Mouse (Mus musculus) retina, postnatal 1 day (tissue): ENCODE data around the gene Ndufb7.
A peak's percentile ranks its signal among the peaks of the same experiment; 100 is the strongest.
"Not testable (repeated sequence)": the region's sequence is repeated elsewhere in the genome, so short reads cannot be mapped to it uniquely, and the experiment has no call there.

Experiments
- DNase-seq: peaks from one replicate; pipeline ENCODE4 v3.0.0-alpha.2; 2012

Ndufb7 gene

DNA sequence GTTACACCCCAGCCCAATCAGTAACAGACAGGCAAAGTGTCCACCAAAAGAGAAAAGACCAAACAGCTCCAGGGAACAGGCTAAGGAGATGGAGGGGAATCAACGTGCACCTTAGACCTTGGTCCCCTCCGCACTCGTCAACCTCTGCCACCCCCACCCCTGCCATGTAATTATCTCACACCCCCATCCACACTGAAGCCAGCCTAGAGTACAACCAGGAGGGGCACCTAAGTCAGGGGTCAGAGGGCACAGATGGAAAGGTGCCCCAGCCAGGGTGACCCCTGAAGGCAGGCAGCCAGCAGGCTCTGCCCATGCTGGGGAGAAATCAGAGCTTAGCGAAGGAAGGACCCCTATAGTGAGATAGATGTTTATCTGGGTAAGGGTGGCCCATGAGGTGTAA is 10.4 kb downstream of the Ndufb7 start:
- no peak for DNase-seq

DNA sequence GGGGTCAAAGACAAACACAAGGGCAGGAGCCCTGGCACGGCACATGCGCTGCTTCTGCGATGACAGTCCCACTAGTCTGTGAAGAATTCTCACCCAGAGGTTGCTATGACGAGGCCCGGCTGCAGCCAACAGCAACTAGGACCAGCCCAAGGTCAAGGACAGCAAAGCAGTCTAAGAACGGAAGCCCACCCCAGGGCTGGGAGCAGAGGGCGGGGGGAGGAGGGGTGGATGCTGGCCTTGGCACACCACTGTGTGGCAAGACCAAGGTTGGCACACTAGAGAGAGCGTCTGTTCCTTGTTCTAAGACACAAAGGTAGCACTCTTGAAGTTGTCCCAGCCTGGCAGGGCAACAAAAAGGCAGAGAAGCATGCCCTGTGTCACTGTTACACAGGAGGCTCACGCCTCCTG is 10.9 kb downstream of the Ndufb7 start:
- no peak for DNase-seq

DNA sequence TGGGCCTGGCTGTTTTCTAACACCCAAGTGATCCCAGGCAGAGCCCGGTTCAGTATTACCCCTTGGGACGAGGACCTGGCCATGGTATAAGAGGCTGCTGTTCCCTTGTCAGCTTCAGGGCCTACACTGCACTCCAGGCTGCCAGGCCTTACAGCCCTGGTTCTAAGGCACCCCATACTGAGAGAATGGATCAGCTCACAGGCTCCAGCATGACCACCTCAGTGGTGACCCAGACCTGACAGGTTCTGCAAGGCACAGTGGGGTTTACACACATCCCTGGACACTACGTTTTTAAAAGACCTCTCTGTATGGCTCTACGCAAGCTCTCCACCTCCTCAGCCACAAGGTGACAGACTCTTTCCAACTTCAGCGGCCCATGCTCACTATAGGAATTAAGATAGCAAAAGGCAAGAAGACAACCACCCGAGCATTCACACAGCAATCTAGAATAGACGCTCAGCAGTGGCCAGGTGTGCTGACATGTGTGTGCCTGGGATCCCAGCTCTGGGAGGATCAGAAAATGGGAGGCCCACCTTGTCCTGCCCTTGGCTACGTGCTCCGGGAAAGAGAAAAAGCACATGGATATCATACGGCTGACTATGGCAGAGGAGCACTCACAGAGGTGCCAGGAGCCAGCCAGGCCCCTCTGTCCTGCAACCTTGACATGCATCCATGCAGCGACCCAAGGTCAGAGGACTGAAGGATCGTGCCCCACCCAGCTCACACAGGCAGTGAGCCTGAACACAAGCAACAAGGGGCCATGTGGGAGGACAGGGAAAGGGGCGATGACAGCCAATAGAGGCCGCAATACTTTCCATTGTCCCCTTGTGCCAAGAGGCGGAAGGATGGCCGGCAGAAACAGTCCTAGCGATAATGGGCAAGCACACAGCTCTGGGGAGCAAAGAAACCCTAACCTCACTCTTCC is 11.9 kb downstream of the Ndufb7 start:
- no peak for DNase-seq

DNA sequence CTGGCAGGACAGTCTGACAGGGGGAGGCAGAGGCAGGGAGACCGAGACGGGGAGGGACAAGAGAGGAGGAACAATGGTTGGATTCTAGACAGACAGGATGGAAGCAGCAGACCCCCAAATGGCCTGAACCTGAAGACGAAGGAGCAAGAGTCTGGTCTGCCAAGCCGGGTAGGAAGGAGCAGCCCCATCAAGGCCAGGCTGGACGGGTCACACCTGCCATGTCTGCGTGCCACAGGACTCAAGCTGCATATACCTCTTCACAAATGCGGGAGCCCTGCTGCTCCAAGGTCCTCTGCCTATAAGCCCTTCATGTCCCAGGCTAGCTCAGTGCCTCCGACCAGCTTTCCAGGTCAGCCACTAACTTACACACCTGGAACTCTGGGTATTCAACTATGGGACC is 13.2 kb downstream of the Ndufb7 start:
- DNase-seq: no peak

DNA sequence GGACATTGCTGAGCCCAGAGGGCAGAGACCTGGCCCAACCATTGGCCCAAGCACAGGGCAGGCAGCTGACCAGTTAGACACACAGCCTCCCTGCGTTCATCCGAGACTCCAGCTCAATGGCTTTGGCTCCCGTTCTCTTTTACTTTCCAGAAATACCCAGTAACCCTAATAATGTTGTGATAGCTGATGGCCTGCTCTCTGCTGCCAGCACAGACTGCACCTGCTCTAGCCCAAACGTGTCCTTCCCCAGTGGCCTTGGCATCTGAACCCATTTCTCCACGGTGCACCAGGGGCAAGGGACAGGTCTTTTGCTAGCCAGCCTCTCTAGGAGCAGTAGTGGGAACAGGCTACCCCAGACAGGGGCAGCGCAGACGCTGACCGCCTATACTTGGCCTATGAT is 14.4 kb downstream of the Ndufb7 start:
- no peak for DNase-seq

DNA sequence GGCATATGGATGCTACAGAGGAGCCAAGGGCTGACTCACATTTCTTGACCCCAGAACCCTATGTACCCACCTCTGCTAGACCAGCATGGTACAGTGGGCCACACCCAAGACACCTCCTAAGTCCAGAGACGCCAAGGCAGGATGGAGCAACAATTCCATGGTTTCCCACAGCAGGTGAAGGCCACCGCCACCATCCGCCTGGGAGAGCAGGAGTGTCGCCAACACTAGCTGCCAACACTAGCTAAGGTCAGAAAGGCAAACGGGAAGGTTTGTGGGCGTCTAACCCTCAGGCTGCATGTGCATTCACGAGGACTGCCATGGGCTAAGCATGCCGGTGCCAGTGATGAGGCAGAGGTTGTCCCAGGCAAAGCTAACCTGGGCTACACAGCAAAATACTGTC is 15.8 kb downstream of the Ndufb7 start:
- no peak for DNase-seq

DNA sequence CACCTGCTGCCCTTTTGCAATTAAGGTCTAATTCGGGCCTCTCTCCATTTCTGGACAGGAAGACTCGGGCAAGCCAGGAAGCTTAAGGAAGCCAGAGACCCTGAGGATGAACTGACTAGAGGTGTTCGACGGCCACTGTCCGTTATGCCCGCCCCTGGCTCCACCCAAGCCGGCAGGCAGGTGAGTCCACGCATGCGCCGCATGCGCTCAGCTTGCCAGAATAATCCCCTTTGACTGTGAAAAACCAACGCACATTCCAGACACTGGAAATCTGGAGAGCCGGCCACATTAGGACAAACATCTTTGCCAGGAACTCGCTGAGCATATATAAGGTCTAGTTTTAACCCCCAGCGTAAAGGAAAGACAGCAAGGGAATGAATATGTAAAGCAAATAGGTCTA is 16.8 kb downstream of the Ndufb7 start:
- DNase-seq: no peak

DNA sequence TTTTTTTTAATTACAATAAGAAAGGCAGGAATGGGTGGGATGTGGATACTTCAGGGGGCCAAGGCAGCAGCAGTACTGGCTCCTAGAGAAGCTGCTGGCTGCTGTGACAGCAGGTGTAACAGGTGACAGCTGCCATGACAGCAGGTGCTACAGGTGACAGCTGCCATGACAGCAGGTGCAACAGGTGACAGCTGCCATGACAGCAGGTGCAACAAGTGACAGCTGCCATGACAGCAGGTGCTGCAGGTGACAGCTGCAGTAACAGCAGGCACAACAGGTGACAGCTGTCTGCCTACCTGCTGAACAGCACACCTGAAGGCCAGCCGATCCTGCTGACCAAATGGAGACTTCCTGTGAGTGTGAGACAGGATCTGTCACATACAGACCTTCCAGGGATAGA is 18.3 kb downstream of the Ndufb7 start:
- peak; percentile 16 for DNase-seq

DNA sequence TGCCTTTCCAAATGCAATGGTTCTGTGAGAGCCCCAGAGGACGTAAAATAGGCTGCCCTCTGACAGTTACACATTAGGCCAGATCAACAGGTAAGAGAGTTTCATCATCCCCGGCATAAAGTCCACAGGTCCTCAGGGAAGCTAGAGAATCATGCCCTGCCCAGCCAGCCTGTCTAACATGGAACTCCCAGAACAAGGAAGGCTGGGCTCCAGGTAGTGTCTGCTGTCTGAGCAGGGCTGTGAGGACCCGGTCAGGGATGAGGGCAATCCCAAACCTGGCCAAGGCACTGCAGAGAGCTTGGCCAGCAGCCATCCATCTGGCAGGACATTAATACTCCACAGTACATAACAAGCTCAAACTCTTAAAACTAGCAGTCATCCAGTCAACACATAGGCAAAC is 18.9 kb downstream of the Ndufb7 start:
- DNase-seq: no peak

DNA sequence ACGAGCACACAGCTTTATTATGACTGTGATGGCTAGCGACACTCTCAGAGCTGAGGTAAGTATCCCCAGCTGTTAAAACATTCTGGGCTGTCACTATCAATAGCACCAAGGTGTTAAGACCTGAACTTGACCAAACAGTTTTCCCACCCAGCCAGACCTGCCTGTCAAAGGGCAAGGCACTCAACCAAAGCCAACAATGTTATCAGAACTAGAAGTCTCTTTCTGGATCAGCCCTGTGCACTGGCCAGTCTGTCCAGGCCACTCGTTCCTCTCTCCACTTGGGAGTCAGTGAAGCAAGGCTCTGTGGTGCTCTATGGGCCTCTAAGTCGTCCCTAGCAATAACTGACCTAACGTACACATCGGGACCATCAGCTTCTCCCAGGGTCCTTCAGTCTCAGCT is 21.2 kb downstream of the Ndufb7 start:
- DNase-seq: no peak

DNA sequence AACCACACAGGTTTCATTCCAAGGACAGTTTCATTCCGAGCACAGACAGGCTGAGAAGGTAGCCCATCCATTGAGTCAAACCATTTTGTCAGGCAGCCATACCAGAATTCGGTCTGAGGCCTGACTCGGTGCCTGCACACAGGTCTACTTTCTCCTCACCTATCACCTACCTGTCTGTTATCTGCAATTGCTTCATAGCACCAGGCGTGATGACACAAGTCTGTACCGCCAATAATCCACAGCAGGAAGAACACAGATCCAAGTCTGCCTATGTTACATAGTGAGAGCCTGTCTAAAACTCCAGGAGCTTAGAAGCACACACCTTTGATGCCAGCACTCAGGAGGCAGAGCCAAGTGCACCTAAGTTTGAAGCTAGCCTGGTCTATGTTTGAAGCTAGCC is 22.4 kb downstream of the Ndufb7 start:
- DNase-seq: no peak

DNA sequence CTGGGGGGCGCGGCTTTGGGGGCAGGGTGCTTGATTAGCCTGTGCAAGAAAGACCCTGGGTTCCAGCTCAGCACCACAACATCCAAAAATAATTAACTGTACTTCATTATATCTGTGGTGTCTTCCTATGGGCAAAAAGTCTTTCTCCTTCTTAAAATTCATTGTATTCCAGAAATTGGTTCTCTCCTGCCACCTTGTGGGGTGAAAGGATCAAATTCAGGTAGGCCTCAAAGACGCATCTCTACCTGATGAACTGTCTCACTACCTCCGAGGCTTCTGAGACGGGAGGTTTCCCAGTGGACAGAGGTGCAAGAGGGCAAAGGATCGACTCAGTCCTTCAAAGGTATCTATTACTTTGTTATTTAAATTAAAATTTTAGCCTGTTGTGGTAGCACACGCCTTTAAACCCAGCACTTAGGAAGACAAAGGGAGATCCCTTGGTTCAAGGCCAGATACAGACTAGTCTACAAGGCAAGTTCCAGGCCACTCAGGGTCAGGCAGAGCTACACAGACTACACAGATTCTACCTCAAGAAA is 24.1 kb downstream of the Ndufb7 start:
- no peak for DNase-seq

DNA sequence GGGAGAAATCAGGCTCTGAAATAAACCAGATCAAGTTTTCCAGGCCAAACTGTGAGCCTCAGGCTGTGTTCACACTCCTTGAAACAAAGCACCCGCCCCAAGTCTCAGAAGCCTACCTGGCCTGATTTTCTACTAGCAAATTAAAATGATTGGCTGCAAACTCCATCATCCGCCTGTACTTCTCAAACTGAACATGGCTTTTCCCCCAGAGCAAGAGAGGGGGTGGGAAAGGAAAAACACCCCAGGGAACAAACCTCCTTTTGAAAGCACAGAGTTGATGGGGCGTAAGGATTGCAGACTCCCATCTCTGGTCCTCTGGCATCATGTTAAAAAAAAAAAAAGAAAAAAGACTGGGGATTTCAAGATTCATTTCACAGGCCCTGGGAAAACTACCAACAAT is 26.2 kb downstream of the Ndufb7 start:
- peak; percentile 53 for DNase-seq

DNA sequence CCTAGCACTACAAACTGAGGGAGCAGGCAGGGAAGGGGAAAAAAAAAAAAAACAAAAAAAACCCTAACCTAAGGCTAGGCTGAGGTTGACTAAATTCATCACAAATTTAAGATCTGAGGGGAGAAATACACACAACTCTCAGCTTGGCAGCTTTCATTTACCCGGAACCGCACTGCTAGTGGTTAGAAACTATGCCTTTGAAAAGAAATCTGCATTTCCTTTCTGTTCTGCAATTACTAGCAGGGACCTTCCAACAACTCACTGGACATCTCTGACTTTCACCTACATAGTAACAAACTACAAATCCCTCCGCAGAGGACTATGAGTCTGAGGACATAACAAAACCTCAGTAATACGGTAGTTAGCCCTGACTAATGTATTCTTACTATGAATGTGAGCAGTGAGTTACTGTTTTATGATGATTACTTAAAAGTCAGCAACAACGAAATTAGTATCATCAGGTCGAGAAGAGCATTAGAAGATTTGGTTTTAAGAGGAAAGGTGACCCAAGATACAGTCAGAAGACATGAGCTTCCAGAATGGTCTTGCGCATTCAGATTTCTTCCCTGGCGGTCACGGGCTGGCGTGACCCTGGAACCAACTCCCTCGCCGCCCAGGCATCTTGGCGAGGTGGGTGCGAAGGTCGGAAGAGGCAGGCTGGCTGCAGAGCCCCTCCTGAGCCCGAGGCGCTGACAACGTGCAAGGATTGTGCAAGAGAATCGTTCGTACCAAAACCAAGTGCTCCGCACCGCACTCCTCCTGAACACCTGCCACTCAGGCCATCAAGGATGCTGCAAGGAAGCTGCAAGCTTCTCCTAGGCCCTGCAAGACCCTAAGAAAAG is 27.1 kb downstream of the Ndufb7 start:
- DNase-seq: peak; percentile 16

DNA sequence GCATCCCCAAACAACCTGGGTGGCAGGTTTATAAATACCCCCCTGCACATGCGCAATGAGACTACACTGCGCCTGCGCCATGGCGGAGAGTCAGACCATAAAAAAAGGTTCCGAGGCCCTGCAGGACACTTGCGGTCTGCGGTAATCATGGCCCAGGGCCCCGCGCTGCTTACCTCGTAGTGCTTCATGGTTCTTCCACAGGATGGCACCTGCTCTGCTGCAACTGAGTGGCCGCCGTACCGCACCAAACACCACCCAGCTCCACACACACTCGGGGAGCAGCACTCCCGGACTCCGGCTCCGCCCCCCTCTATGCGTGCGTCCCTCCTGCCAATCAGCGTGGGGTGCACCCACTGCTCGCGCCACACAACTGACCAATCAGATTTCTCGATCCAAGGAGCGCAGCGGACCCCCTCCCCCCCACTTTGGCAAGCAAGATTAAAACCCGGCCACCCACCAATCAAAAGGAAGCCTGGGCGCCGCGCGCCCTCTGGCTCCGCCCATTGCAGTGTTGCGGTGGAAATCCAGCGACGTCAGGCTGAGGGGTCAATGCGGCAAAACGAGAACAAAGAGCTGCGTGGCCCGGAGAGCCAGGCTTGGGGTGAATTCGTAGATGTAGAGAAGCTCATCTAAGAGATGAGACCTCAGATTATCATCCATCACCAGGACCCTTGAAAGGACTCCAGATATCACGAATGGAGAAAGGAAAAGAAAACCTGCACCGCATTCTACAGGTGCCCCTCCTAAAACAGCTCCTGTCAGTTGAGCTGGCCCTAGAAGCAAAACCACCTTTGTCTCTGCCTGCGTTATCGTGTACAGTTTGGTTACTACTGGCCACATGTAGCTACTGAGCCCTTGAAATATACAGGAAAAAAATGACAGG is 27.9 kb downstream of the Ndufb7 start:
- DNase-seq: peak; percentile 100

DNA sequence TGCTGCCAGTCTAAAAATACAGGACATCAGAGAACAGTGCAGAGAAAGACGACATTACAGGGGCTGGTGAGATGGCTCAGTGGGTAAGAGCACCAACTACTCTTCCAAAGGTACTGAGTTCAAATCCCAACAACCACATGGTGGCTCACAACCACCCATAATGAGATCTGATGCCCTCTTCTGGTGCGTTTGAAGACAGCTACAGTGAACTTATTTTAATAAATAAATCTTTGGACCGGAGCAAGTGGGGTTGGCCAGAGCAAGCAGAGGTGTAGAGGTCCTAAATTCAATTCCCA is 28.5 kb downstream of the Ndufb7 start:
- not testable (repeated sequence) for DNase-seq

DNA sequence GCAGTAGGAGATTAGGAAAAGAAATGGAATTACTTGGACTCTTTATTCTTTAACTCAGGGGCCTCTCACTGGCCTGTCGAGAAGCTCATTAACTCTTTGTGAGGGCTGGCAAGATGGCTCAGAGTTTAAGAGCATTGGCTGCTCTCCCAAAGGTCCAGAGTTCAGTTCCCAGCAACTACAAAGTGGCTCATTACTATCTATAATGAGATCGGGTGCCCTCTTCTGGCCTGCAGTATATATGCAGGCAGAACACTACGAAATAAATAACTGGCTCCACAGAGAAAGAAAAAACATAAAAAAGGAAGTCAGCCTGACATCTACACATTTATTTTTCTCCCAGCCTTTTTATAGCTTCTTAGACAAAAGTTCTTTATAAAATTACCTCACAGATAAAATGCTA is 29.9 kb downstream of the Ndufb7 start:
- peak; percentile 53 for DNase-seq

DNA sequence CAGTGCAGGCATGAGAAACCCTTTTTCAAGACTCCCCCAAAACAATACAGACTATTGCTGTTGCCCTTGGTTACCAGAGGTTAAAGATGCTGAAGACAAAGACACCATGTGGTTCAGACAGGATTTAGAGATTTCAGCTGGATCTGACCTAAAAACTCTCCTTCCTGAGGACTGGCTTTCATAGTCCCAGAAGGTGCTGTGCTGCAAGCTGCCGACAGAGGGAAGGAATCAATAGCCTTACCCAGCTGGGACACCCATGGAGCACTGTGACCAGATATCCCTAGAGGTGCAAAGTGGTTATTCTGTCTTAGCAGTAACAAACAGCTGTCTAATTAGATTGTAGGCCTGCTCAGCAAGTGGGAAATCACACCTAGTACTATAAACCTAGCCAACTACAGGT is 31.7 kb downstream of the Ndufb7 start:
- peak; percentile 52 for DNase-seq

DNA sequence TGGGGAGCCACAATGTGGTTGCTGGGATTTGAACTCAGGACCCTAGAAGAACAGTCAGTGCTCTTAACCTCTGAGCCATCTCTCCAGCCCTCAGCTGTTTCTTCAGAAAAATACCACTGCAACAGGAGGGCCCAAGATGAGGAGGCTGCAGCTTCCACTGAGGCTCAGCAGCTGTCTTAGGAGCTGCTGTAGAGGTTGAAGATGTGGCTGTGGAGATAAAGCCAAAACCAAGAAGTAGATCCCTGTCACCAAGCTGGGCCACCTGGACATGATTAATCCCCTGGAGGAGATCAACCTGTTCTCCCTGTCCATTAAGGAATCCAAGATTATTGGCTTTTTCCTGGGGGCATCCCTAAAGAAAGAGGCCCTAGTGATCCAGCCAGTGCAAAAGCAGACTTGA is 33.3 kb downstream of the Ndufb7 start:
- DNase-seq: no peak

DNA sequence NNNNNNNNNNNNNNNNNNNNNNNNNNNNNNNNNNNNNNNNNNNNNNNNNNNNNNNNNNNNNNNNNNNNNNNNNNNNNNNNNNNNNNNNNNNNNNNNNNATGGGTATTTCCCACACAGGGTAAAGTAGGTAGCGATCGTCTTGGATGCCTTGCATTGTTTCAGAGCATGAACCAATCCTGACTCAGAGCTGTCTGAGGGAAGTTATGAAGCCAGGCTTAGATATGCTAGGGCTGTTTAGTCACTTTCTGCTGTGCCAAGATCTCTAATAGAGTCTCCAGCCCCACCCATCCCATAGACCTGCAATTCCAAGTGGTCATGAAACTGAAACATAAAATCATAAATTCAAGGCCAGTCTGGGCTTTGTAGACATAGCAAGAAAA is 36.2 kb downstream of the Ndufb7 start:
- no peak for DNase-seq

DNA sequence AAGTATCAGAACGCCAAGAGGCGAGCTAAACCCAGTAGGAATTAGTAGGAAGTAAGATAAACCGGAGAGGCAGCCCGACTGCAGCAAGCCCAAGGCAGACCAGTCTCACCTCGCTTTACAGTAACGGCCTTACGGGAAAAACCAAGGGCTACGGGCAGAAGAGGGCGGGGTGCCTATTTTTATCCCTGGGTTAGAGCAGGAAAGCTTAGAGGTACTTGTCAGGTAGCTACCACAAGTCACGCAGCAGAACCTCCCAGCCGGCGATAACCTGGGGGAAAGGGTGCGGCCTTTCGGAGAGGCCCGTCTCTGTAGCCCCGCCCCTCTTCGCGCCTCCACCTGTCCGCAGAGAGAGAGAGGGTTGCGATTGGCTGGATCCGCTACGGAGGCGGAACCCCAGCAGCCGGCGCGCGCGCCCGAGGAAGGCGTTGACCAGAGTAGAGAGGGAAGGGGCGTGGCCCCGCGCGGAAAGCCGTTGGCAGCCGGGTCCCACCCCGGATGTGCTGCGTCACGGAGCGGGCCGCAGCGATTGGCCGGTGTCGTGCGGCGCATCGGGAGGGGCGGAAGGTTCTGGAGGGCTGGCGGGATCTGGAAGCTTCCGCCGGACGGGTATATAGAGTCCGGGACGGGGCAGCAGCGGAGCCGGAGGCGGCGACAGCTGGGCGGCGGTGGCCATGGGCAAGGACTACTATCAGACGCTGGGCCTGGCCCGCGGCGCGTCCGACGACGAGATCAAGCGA is 41.4 kb downstream of the Ndufb7 start, which contains the start of the genes Tecr and Dnajb1:
Gene Tecr, minus strand, starts transcription at position 311 of the 737 bp plus-strand sequence.
Gene Dnajb1, plus strand, starts transcription at position 533 of the 737 bp plus-strand sequence.
- DNase-seq: peak; percentile 99

DNA sequence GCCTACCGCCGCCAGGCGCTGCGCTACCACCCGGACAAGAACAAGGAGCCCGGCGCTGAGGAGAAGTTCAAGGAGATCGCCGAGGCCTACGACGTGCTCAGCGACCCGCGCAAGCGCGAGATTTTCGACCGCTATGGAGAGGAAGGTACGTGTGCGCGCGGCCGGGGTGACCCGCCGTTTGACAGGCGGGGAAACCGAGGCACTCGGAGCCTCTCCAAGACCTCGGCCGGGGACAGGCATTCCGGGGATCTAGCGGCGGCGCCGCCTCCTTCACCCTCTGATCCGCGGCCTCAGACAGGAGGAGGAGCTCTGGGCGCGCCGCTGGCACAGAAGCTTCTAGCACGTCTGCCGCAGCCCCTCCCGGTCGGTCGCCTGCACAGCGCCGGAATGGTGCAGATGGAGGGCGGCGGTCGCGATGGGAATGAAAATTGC is 41.9 kb downstream of the Ndufb7 start:
- peak; percentile 87 for DNase-seq
